Mouse (Mus musculus) hindbrain, postnatal 0 days (tissue): ENCODE data around the gene Clec4n. TPM values are rescaled to one million over a fixed set of nuclear protein-coding genes. Genes with fewer than 3 reads are reported as not detected.
"Not testable (repeated sequence)": the region's sequence is repeated elsewhere in the genome, so short reads cannot be mapped to it uniquely, and the experiment has no call there.

Source experiments
- ATAC-seq: fragments of 200-750 bp; cut with Nextera tagmentation; 2 replicates; pipeline ENCODE4 v1.8.0; 2017; ENCODE audit warnings: mild to moderate bottlenecking, moderate TSS enrichment, moderate library complexity
- DNase-seq: peaks from one replicate; pipeline ENCODE4 v3.0.0-alpha.2; 2015; ENCODE audit warnings: low spot score
- H3K27ac ChIP-seq: fragments of 300-500 bp; sonication (generic); 2 replicates; pipeline ENCODE4 v1.5.1; 2014; ENCODE audit warnings: mild to moderate bottlenecking
- H3K27me3 ChIP-seq: fragments of 300-500 bp; sonication (generic); 2 replicates; pipeline ENCODE4 v1.6.1; 2014; ENCODE audit warnings: low read length, mixed read lengths; ENCODE audit not compliant: insufficient read depth
- H3K36me3 ChIP-seq: fragments of 300-500 bp; sonication (generic); 2 replicates; pipeline ENCODE4 v1.6.1; 2014; ENCODE audit warnings: low read length, mixed read lengths; ENCODE audit not compliant: insufficient read depth
- H3K4me1 ChIP-seq: fragments of 300-500 bp; sonication (generic); 2 replicates; pipeline ENCODE4 v1.6.1; 2014; ENCODE audit warnings: antibody characterized with exemption, low read length, mixed read lengths; ENCODE audit not compliant: insufficient read depth
- H3K4me2 ChIP-seq: fragments of 300-500 bp; sonication (generic); 2 replicates; pipeline ENCODE4 v1.6.1; 2014; ENCODE audit warnings: low read depth, mild to moderate bottlenecking, low read length, moderate library complexity, mixed read lengths
- H3K4me3 ChIP-seq: fragments of 300-500 bp; sonication (generic); 2 replicates; pipeline ENCODE4 v1.5.1; 2014; ENCODE audit warnings: low read length
- H3K9ac ChIP-seq: fragments of 300-500 bp; sonication (generic); replicated peaks from 2 replicates; pipeline ENCODE4 v1.6.1; 2014; ENCODE audit warnings: mild to moderate bottlenecking, low read length, moderate library complexity, mixed read lengths
- H3K9me3 ChIP-seq: fragments of 300-500 bp; sonication (generic); 2 replicates; pipeline ENCODE4 v1.6.1; 2016; ENCODE audit warnings: low read length, mixed read lengths
- CTCF ChIP-seq: IDR thresholded peaks from 2 replicates; pipeline ENCODE4 v1.5.1; 2016; ENCODE audit warnings: antibody characterized with exemption, control low read depth, low read depth
- WGBS: fragments of 180-500 bp; shearing (Covaris S2); extraction: QIAGEN DNeasy Blood & Tissue Kit; methylation state at CpG from one replicate; pipeline ENCODE4 v1.1.7; 2014; 5-methylcytosine and 5-hydroxymethylcytosine counted together
- polyA plus RNA-seq: library from polyadenylated mRNA; unstranded; fragments of >200 nt; fragmentation: Nextera tagmentation; extraction: Ambion mirVana; gene quantifications from 2 replicates; pipeline ENCODE4 v1.2.1, GENCODE M21; 2015
- total RNA-seq: library from RNA; depleted of rRNA; stranded (reverse); fragments of >200 nt; gene quantifications from 2 replicates; pipeline ENCODE4 v1.2.3, GENCODE M21; 2014; rRNA removed

The Clec4n gene
- total and polyA plus RNA-seq, 2 experiments from 2014 or later, result 1.7 to 8.7 TPM

DNA sequence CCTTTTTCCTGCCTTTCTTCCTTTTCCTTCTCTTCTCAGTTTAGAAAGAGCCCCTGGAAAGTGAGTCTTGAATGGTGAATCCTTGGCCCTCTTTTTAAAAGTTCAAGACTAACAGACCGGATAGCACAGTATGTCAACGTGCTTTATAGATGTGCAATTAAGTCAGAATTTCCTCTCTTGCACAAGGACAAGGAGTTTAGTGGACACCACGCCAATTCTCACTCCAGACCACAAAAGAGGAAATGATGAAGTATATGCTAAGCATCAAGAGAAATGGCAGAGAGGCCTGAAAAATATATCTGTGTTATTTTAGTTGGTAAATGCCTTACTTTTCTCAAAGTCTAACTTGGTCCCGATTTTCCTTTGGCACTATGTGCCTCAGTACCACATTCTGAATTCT is 60.1 kb downstream of the Clec4n start, which contains the start of gene Clec4e:
Gene Clec4e (minus strand): TSS at position 118 of the 400 bp plus-strand sequence.
- no peaks in the 10 kb centered on the region for H3K9me3 ChIP-seq
- no peak within 1 kb of the TSS for H3K4me3 ChIP-seq
- no peaks in the 10 kb centered on the region for H3K27me3 ChIP-seq
- H3K36me3 ChIP-seq, result no peaks in the 10 kb centered on the region
- no peaks in the 10 kb centered on the region for H3K4me1 ChIP-seq
- H3K27ac ChIP-seq, result no peak within 1 kb of the TSS
- no peak for TF ChIP-seq CTCF
- DNase-seq, result no peak
- H3K9ac ChIP-seq, result no peak within 1 kb of the TSS
- no peak for ATAC-seq
- H3K4me2 ChIP-seq, result no peak within 1 kb of the TSS
- WGBS, result 83% methylated on average over 4 of the region's 4 CpGs

GRCm38 (mm10) chr6:123292751-123293400 is 63.2 kb downstream of the Clec4n start:
- no peak for TF ChIP-seq CTCF
- 98% methylated on average over 1 of the region's 1 CpGs for WGBS
- Histone ChIP-seq H3K4me3 (no peak overlapping the region), H3K4me1 (no peaks in the 10 kb centered on the region), H3K9me3 (no peaks in the 10 kb centered on the region), H3K4me2 (no peak overlapping the region), H3K27ac (no peak overlapping the region), H3K27me3 (no peaks in the 10 kb centered on the region), H3K9ac (no peak overlapping the region), H3K36me3 (no peaks in the 10 kb centered on the region)
- DNase-seq, result no peak
- no peak for ATAC-seq

- WGBS, result 89% methylated on average over 11 of the region's 11 CpGs
- not testable (repeated sequence) for H3K27me3 ChIP-seq, H3K9ac ChIP-seq, H3K4me2 ChIP-seq, DNase-seq, ATAC-seq, H3K27ac ChIP-seq, H3K36me3 ChIP-seq, H3K9me3 ChIP-seq, H3K4me3 ChIP-seq, H3K4me1 ChIP-seq
Observed at GRCm38 (mm10) chr6:123293509-123293908, 63.9 kb downstream of the Clec4n start.

Other genes starting within 250 kb of the Clec4n start
- not detected in 2 replicates for gene Clec4a4, start 239.5 kb upstream of the Clec4n start, total RNA-seq
- not detected in 2 replicates for gene Clec4a4, start 239.5 kb upstream of the Clec4n start, polyA plus RNA-seq
- not detected in 2 replicates for gene Clec4b1, start 179.9 kb upstream of the Clec4n start, total RNA-seq
- not detected in 2 replicates for gene Clec4b1, start 179.9 kb upstream of the Clec4n start, polyA plus RNA-seq
- 0.89 TPM in 1 of 2 replicates, not detected in the other for gene Clec4a2, start 123.4 kb upstream of the Clec4n start, total RNA-seq
- 1.3 and 2.2 TPM in 2 replicates for gene Clec4a2, start 123.4 kb upstream of the Clec4n start, polyA plus RNA-seq
- gene Clec4b2, start 57.0 kb upstream of the Clec4n start, total RNA-seq, result not detected in 2 replicates
- gene Clec4b2, start 57.0 kb upstream of the Clec4n start, polyA plus RNA-seq, result not detected in 2 replicates
- gene Clec4d, start 32.3 kb downstream of the Clec4n start, total RNA-seq, result not detected in 2 replicates
- gene Clec4d, start 32.3 kb downstream of the Clec4n start, polyA plus RNA-seq, result not detected in 2 replicates
- gene Clec4e, start 60.0 kb downstream of the Clec4n start, total RNA-seq, result not detected in 2 replicates
- 0.39 TPM in 1 of 2 replicates, not detected in the other for gene Clec4e, start 60.0 kb downstream of the Clec4n start, polyA plus RNA-seq
- not detected in 2 replicates for gene Vmn2r19, start 78.5 kb downstream of the Clec4n start, total RNA-seq
- not detected in 2 replicates for gene Vmn2r19, start 78.5 kb downstream of the Clec4n start, polyA plus RNA-seq
- not detected in 2 replicates for gene Vmn2r20, start 188.3 kb downstream of the Clec4n start, total RNA-seq
- not detected in 2 replicates for gene Vmn2r20, start 188.3 kb downstream of the Clec4n start, polyA plus RNA-seq